Mouse (Mus musculus): ENCODE results near the gene Gm21976. TPM values are rescaled to one million over a fixed set of nuclear protein-coding genes. Genes with fewer than 3 reads are reported as not detected.

The Gm21976 gene
- polyA plus RNA-seq, 1 experiment from 2014 or later: not detected

- under 1% methylated on average over 13 of the region's 13 CpGs for WGBS
- peaks cover 14% of the 10 kb centered on the region for H3K4me1 ChIP-seq (replicated peaks; ENCODE audit: control insufficient read depth, insufficient read depth, low read length)
- no peak for DNase-seq (ENCODE audit: low spot score)
- H3K36me3 ChIP-seq (ENCODE audit: control insufficient read depth, insufficient read depth, low read length): no peaks in the 10 kb centered on the region
- ATAC-seq (ENCODE audit: low FRiP score): peak; percentile 44; the same call in 1 of the 2 replicates
- H3K9me3 ChIP-seq (ENCODE audit: control insufficient read depth, low read length): no peaks in the 10 kb centered on the region
- peak overlapping the region; percentile 74 for H3K4me2 ChIP-seq (replicated peaks; ENCODE audit: low read depth, low read length)
- H3K27ac ChIP-seq (ENCODE audit: low read depth, low read length): no peak overlapping the region
- H3K27me3 ChIP-seq (ENCODE audit: control insufficient read depth, insufficient read depth, low read length): peaks cover 69% of the 10 kb centered on the region
- H3K9ac ChIP-seq (ENCODE audit: low read depth, low read length): no peak overlapping the region
- H3K4me3 ChIP-seq (ENCODE audit: low read depth, low read length): peak overlapping the region; percentile 46
Measured at GRCm38 (mm10) chr13:98353709-98354089, 74.0 kb downstream of the Gm21976 start.

- WGBS: under 1% methylated on average over 56 of the region's 76 CpGs
- peak; percentile 78 for DNase-seq (ENCODE audit: low spot score)
- H3K9ac ChIP-seq (ENCODE audit: low read depth, low read length): peak within 1 kb of the TSS; percentile 58
Measured at GRCm38 (mm10) chr13:98354090-98354801, 74.6 kb downstream of the Gm21976 start, which contains the start of gene Foxd1. TSS of gene Foxd1 (plus strand) at chr13:98354242.

GRCm38 (mm10) chr13:98354871-98355558, 75.3 kb downstream of the Gm21976 start:
- ATAC-seq (ENCODE audit: low FRiP score): peak; percentile 37; the same call in 1 of the 2 replicates
- peaks cover 15% of the 10 kb centered on the region for H3K4me1 ChIP-seq (replicated peaks; ENCODE audit: control insufficient read depth, insufficient read depth, low read length)
- peak overlapping the region; percentile 46 for H3K4me3 ChIP-seq (ENCODE audit: low read depth, low read length)
- H3K9me3 ChIP-seq (ENCODE audit: control insufficient read depth, low read length): no peaks in the 10 kb centered on the region
- H3K4me2 ChIP-seq (replicated peaks; ENCODE audit: low read depth, low read length): peak overlapping the region; percentile 74
- WGBS: 1% methylated on average over 60 of the region's 102 CpGs
- H3K27me3 ChIP-seq (ENCODE audit: control insufficient read depth, insufficient read depth, low read length): peaks cover 81% of the 10 kb centered on the region
- peak; percentile 76 for DNase-seq (ENCODE audit: low spot score)
- no peaks in the 10 kb centered on the region for H3K36me3 ChIP-seq (ENCODE audit: control insufficient read depth, insufficient read depth, low read length)
- peak overlapping the region; percentile 58 for H3K9ac ChIP-seq (ENCODE audit: low read depth, low read length)
- H3K27ac ChIP-seq (ENCODE audit: low read depth, low read length): peak overlapping the region; percentile 53

More at GRCm38 (mm10) chr13:98354090-98354801, 74.6 kb downstream of the Gm21976 start, which contains the start of gene Foxd1:
- Histone ChIP-seq H3K27me3 (ENCODE audit: control insufficient read depth, insufficient read depth, low read length) (peaks cover 74% of the 10 kb centered on the region), H3K4me1 (replicated peaks; ENCODE audit: control insufficient read depth, insufficient read depth, low read length) (peaks cover 15% of the 10 kb centered on the region), H3K27ac (ENCODE audit: low read depth, low read length) (0 out of 2 replicates have a peak within 1 kb of the TSS, but pooled peaks have one; percentile 53), H3K4me2 (replicated peaks; ENCODE audit: low read depth, low read length) (peak within 1 kb of the TSS; percentile 74), H3K9me3 (ENCODE audit: control insufficient read depth, low read length) (no peaks in the 10 kb centered on the region), H3K4me3 (ENCODE audit: low read depth, low read length) (peak within 1 kb of the TSS; percentile 46), H3K36me3 (ENCODE audit: control insufficient read depth, insufficient read depth, low read length) (no peaks in the 10 kb centered on the region)
- ATAC-seq (ENCODE audit: low FRiP score): peak; percentile 87

- Histone ChIP-seq H3K27me3 (ENCODE audit: control insufficient read depth, insufficient read depth, low read length) (peaks cover 81% of the 10 kb centered on the region), H3K27ac (ENCODE audit: low read depth, low read length) (peak overlapping the region; percentile 53), H3K9me3 (ENCODE audit: control insufficient read depth, low read length) (no peaks in the 10 kb centered on the region), H3K4me3 (ENCODE audit: low read depth, low read length) (peak overlapping the region; percentile 46), H3K36me3 (ENCODE audit: control insufficient read depth, insufficient read depth, low read length) (no peaks in the 10 kb centered on the region), H3K9ac (ENCODE audit: low read depth, low read length) (peak overlapping the region; percentile 58), H3K4me1 (replicated peaks; ENCODE audit: control insufficient read depth, insufficient read depth, low read length) (peaks cover 15% of the 10 kb centered on the region), H3K4me2 (replicated peaks; ENCODE audit: low read depth, low read length) (peak overlapping the region; percentile 74)
- ATAC-seq (ENCODE audit: low FRiP score): no peak
- DNase-seq (ENCODE audit: low spot score): peak; percentile 65
- under 1% methylated on average over 34 of the region's 81 CpGs for WGBS
Measured at GRCm38 (mm10) chr13:98355559-98356111, 75.9 kb downstream of the Gm21976 start.

- Histone ChIP-seq H3K4me2 (replicated peaks; ENCODE audit: low read depth, low read length) (peak overlapping the region; percentile 74), H3K4me3 (ENCODE audit: low read depth, low read length) (peak overlapping the region; percentile 46), H3K4me1 (replicated peaks; ENCODE audit: control insufficient read depth, insufficient read depth, low read length) (peaks cover 15% of the 10 kb centered on the region), H3K9me3 (ENCODE audit: control insufficient read depth, low read length) (no peaks in the 10 kb centered on the region), H3K27ac (ENCODE audit: low read depth, low read length) (no peak overlapping the region), H3K9ac (ENCODE audit: low read depth, low read length) (no peak overlapping the region; the same call in 1 of the 2 replicates), H3K27me3 (ENCODE audit: control insufficient read depth, insufficient read depth, low read length) (peaks cover 81% of the 10 kb centered on the region), H3K36me3 (ENCODE audit: control insufficient read depth, insufficient read depth, low read length) (no peaks in the 10 kb centered on the region)
- ATAC-seq (ENCODE audit: low FRiP score): no peak
- 3% methylated on average over 9 of the region's 9 CpGs for WGBS
- peak; percentile 51 for DNase-seq (ENCODE audit: low spot score)
Measured at GRCm38 (mm10) chr13:98356176-98356972, 76.7 kb downstream of the Gm21976 start.

Other genes starting within 250 kb of the Gm21976 start
- 9.1 and 11.8 TPM in 2 replicates for gene Arhgef28, start 73.4 kb upstream of the Gm21976 start, polyA plus RNA-seq (2014; fragmentation: Nextera tagmentation; extraction: Ambion mirVana)
- gene Utp15, start 16.8 kb upstream of the Gm21976 start, polyA plus RNA-seq (2014; fragmentation: Nextera tagmentation; extraction: Ambion mirVana): 33.9 and 46.3 TPM in 2 replicates
- gene Ankra2, start 16.8 kb upstream of the Gm21976 start, polyA plus RNA-seq (2014; fragmentation: Nextera tagmentation; extraction: Ambion mirVana): 40.1 and 40.9 TPM in 2 replicates
- 784 and 800 TPM in 2 replicates for gene Btf3, start 37.1 kb downstream of the Gm21976 start, polyA plus RNA-seq (2014; fragmentation: Nextera tagmentation; extraction: Ambion mirVana)
- 4.6 and 5.0 TPM in 2 replicates for gene Foxd1, start 74.4 kb downstream of the Gm21976 start, polyA plus RNA-seq (2014; fragmentation: Nextera tagmentation; extraction: Ambion mirVana)
- 0.78 and 0.94 TPM in 2 replicates for gene Gm10320, start 212.1 kb downstream of the Gm21976 start, polyA plus RNA-seq (2014; fragmentation: Nextera tagmentation; extraction: Ambion mirVana)